Mouse (Mus musculus) CD4-positive helper T cell, adult 2 months (primary cell): ENCODE data around the gene Bicral.

ENCODE experiments used
- DNase-seq: peaks from one replicate; pipeline ENCODE4 v3.0.0-alpha.2; 2012; ENCODE audit warnings: low read depth, missing footprints, low spot score

Gene Bicral

DNA sequence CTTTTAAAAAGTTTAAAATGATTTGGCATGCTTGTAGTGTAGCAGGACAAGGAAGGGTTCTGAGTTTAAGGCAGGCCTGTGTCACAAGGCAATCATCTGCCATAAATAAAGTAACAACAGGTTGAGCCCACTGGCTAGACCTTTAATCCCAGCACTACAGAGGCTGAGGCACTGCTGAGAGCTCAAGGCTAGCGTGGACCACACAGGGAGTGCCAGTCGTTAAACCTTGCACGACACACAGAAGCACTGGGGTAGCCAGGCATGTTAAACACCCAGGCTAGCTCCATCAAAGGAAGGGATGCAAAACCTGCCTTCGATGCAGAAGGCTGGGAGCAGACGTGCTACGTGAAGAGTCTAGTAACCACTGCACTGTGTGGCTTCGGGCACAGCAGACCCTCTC lies 14.6 kb downstream of the Bicral start:
- DNase-seq: no peak

DNA sequence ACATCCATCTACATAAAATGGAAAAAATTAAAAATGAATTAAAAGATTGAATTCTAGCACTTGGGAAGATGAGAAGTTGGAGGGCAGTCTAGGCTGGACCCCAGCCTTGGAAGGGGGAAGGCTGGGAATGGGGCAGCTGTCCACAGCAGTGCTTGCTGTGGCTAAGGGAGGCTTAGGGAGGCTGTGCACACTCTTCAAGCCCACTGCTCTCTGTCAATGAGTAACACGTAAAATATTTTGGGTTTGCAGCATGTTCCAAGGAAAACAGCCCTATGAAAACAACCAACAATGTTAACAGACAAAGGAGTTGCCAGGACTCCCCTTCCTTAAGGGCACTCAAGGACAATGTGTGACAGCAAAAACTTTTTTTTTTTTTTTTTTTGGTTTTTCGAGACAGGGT lies 15.3 kb downstream of the Bicral start:
- DNase-seq: no peak

DNA sequence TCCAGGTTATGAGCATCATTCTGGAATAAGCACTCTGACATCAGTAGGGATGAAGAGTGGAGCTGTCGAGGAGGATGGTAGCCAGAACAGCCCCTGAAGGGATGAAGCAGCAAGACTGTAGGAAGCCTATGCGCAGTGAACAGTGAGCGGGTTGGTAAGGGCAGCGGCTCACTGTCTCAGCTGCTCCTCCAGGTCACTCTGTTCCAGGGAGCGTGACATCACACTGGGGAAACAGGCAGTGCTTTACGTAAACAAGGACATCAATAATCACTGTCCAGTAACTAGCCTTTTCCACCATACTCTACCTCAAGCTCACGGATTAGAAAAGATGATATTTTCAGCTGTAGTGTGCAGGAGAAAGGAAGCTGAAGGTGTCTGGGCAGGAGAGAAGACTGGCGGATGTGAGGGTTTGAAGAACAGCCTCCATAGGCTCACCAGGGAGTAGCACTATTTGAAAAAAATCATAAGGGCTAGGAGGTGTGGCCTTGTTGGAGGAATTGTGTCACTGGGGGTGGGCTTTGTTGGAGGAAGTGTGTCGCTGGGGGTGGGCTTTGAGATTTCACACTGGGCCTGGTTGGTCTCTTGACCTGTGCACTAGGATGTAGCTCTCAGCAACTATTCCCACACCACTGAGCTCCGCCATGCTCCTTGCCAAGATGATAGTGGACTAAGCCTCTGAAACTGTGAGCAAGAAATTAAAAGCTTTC lies 17.8 kb downstream of the Bicral start:
- no peak for DNase-seq

DNA sequence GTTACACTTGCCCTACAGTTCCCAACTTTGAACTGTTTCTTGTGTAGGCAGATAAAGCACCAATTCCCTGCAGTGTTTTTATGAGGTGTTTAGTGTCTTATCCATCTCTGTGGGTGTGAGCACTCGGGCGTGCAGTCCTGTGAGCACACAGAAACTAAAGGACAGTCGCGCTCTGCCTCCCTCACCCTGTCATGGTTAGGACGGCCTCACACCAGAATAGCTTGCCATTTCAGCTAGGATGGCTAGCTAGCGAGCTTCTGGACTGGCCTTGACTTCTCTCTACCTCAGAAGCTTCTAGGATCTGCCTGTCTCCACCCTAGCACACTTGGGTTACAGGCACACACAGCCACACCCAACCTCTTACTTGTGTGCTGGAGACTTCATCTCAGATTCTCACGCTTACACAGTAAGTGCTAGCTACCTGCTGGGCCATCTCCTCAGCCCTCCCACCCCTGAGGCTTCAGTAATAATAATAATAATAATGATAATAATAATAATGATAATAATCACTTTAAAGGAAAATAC lies 19.8 kb downstream of the Bicral start:
- no peak for DNase-seq

DNA sequence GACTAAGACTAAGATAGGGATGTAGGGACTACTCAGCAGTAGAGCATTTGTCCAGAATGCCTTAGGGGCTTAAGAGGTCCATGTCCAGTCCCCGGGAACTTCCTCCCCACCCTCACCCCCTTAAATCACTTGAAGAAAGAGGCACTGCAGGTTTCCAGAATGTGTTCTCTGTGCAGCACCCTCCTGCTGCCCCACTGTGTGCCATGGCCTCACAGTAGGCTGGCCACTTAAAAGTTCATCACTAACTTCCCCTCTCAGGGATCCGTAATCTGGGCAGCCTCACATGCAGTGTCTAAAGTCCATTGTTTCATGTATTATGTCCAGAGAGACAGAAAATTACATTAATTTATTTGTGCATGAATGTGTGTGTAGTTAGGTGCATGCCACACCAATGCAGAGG lies 20.4 kb downstream of the Bicral start:
- no peak for DNase-seq

DNA sequence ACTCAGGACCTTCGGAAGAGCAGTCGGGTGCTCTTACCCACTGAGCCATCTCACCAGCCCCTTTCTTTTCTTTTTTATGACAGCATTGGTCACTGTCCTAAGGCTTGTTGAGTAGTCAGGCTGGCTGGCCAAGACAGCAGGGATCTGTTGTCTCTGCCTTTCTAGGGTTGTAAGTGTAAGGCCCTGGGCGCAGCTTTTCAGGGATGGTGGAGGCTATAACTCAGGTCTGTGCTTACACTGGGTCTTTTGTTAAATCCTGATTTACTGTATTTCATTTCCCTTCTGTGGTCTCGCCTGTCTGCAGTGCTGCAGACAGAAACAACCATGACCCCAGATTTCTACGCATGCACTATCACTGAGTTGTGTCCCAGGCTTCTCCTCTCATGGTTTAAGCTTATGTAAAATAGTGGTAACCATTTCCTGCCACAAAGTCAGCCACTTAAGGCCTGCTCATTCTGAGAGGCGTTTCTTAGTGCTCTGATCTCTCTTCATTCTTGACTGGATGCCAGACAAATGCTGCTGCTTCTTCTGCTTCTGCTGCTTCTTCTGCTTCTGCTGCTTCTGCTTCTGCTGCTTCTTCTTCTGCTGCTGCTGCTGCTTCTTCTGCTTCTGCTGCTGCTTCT lies 23.1 kb downstream of the Bicral start:
- DNase-seq: peak; percentile 85

DNA sequence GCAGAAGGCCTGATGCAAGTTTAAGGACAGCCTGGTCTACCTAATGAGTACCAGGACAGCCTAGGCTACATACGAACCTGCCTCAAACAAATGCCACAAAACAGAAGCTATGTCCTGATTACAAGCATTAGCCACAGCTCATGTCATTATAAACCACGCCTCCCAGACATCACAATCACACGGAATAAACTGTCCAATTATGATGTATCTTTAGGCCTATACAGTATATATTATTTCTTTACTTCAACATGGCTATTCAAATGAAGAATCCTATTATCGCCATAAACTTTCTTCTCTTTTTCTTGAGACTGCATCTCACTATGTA lies 25.3 kb downstream of the Bicral start:
- no peak for DNase-seq

DNA sequence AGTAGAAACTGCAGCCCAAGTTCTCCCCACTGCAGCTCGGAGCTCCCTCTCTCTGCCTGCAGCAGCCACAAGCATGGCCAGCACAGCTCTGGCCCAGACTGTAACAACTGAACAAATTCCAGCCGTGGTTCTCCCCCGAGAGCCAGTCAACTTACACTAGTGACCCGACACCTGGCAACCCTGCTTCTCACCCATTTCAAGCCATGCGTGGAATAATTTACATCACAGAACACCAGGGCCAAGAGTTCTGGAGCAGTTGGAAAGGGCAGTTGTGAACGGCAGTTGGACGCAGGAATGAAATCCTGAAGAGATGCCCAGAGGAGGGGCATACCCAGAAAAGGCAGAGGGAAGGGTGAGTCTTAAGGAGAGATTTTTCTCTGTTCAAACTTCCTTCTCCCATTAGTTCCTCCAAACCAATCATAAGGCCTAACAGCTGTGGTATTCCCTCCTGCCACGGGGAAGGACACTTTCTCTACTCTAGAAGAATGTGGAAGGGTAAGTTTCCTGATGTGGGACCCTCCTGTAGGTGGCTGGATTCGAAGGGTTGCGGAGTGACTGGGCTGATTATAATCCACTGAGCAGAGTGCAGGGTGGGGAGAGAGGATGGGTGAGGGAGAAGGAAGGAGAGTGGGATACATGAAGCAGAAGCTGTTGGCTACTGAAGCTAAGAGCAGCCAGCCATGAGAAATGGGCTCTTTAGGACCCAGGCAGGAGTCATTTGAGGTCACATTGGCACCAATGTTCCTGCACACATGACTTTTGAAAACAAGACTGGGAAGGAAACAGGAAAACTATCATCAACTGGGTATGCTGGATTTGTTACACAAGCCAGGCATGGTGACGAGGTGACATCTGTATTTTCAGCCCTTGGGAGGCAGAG lies 25.9 kb downstream of the Bicral start:
- no peak for DNase-seq

DNA sequence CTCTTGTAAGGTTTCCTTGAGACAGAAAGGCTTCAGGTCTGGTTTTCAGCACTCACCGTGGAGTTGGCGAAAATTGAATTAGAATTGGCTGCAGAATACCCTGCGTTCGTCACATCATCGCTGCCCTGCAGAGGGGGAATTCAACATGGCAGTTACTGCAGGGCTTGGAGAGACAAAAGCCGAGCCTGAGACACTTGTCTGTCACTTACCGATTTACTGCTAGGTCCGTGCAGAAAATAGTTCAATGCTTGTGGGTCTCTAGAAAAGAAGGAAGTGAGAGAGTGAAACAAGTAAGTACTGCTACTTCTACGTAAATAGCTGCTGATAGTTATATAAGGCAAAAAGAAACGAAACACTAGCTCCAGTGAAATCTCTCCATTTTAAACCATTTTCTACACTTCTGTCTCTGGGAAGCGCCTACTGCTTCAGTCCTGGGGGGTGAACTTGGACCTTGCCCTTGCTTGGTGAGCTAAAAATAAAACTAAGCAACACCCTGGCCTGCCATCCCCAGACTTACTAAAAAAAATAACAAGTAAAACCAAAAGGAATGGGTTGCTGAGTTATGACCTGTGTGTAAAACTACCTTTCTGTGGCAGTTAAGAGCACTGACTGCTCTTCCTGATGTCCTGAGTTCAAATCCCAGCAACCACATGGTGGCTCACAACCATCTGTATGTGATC lies 28.3 kb downstream of the Bicral start:
- no peak for DNase-seq

DNA sequence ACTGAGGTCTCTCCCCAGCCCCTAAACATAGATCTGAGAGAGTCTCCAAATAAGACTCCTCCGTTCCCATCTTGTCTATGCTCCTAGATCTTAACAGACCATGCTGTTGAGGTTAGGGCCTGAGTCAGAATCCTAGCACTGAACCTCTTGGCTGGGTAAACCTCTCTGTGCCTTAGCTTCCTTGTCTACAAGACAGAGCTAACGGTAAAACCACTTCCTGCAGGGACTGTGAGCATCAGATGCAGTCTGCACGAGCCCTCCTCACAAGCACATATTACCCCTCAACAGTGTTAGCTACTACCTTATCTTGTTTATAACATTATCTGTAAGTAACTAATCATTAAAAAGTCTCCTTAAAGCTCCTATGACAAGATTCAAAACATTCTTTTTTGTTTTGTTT lies 29.3 kb downstream of the Bicral start:
- peak; percentile 63 for DNase-seq

DNA sequence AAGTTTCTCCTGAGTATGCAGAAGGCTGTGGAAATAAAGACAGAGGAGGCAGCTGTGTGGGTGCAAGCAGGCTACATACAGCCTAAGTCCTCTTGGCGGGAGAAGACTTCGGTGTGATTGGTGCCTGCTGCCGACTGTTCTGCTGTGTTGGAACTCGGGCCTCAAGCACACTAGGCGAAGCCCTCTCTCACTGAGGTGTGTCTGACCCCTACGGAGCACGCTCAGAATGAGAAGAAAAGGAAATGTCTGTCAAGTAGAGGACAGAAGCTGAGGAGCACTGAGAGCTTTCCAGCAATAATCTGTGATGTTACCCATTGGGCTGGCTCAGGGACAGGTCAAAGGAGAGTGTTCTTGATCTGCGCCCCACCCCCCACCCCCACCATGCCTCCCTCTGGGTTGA lies 35.2 kb downstream of the Bicral start:
- no peak for DNase-seq

DNA sequence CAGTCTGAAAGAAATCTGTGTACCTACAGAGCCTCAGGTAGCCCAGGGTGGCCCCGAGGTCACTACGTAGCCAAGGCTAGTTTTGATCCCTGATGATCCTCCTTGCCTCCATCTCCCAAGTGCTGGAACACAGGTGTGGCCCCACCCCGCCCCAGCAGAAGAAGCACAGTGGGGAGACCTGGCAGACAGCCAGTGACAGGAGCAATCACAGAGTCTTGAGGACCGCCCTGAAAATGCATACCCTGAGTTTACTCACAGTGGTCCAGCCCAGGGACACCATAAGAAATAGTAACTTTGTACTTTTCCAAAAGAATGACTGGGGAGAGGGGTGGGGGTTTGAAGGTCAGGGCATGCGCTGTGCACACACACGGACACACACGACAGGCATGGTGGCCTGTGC lies 37.7 kb downstream of the Bicral start:
- no peak for DNase-seq

DNA sequence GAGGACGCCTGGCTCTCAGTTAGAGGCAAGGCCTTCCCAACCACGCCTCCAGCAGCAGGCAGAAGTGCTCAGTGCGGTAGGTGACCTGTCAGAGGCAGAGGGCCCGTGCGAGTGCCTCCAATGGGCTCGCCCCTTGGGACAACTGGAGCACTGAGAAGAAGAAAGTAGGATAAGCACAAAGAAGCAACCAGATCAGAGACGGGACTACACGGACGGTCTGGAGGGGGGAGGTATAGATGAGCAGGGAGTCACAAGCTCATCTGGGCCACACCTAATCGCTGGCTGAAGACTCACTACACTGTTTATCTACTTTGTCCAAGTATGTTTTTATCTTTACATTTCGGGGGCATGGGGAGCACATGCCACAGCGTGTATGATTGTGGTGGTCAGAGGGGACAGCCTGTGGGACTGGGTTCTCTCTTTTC lies 40.5 kb downstream of the Bicral start:
- no peak for DNase-seq

DNA sequence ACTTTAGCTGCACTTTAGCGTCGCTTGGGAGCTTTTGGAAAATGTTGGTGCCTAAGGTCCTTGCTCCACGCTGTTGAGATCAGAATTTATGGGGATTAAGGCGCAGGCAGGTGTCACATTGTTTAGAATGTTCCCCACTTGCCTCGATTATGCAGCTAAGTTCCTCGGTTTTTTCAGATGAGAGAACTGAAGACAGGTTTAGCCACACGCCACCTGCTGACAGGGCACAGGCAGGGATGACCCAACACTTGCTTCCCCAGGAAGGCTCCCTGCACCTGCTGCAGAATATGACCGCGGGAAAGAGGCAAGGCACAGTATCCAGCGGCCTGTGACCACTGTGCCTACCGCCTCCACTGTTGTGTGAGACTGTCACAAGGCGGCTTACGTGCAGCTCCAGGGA lies 42.0 kb downstream of the Bicral start:
- DNase-seq: no peak

DNA sequence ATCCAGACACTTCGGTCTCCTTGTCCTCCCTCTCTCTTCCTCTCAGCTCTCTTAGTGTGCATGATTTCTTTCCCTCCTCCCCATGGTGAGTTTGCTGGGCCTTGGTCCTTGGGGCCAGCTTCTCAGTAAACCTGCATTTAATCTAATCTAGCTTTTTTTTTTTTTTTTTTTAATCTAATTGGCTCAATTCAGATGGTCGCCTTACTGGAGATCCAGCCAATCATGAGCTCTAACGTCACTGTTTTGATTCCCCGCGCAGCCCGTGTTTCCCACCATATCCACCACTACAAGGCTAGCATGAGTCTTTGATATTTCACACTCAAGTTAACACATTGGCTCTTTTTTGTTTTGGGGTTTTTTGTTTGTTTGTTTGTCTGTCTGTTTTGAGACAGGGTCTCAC lies 43.8 kb downstream of the Bicral start:
- DNase-seq: no peak

DNA sequence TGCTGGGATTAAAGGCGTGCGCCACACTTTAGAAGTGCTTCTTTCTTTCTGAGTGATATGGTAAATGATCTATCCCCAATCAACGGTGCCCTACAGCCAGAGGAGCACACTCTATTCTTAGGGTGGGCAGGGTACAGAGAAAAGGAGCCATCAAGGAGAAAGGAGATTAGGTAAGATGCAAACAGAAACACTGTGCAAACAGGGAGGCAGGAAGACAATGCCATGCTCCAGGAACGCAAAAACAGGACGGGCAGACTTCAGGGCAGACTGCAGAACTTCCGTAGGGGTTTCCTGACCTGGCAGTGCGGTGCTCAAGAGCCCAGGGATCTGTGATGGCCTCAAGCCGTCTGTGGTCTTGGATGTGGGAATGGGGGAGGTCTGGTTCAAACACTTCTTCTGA lies 44.6 kb downstream of the Bicral start:
- no peak for DNase-seq

DNA sequence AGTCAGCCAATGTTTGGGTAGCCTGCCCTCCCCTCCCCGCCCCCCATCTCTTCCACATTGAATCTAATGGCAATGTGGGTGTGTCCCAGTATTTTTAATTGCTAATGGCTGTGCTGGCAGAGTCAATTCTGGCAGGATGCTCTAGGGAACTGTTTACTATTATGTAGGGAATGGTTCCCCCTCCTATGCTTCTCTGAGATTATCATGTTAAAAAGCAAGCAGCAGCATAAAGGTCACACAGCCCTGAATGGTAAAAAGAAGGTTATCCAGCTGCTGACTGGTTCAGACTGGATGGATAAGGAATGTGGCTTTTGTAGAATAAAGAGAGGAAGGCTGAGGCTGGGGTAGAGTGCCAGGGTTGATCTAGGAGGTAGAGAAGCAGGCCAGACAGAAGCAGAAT lies 45.8 kb downstream of the Bicral start:
- DNase-seq: no peak

DNA sequence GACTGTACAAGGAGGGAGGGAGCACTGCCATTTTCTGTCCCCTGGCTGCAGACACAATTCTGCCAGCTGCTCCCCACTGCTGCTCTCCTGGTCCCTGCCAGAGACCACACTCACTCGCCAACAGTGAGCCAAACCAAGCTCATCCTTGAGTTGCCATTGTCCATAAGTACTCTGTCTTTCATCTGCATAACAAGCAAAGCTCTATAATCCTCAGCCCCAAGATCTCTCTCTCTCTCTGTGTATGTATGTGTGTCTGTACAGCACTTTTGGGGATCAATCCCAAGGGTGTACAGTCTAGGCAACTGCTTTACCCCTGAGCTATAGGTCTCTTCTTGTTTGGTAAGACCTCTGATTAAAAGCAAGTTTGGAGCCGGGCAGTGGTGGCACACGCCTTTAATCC lies 47.6 kb downstream of the Bicral start:
- DNase-seq: no peak

DNA sequence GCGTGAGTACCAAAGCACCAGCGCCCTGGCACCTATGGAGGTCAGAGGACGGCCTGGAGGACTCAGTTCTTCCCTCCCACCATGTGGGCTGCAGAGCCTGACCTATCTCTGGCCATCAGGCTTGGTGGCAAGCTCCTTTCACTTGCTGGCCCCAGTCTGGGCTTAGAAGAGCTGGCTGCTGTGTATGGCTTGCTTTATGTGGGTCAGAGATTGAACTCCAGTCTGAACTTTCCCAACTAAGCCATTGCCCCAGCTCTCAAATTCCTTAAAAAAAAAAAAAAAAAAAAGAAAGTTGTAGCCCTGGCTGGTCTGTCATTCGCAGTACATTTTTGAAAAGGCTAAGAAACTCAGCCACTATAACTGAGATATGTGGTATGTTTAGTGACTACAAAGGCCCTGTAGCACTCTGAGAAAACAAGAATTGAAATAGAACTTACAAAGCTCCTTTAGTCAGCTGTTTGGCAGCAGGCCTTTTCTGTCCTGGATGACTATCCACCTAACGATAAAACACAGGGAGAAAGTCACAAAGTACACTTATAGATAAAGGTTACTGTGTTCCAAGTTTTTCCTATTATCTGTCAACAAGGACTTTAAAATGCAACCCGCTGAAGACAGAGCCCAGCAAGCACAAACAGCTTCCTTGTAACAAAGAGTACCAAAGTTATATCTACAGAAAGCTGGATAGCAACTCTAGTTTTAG lies 49.0 kb downstream of the Bicral start:
- no peak for DNase-seq

DNA sequence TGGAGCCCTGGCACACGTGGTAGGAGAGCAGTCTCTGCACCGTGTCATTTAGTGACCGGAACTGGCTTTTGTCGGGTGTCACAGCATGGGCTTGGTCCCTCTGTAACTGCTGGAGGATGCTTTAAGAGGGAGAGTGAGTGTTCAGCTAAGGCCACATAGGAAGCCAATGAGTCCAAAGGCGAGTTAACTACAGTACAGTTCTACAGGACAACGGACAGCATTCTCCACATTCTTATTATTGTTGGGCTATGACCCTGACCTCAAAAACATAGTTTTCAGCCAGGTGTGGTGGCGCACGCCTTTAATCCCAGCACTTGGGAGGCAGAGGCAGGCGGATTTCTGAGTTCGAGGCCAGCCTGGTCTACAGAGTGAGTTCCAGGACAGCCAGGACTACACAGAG lies 49.9 kb downstream of the Bicral start:
- DNase-seq: no peak

DNA sequence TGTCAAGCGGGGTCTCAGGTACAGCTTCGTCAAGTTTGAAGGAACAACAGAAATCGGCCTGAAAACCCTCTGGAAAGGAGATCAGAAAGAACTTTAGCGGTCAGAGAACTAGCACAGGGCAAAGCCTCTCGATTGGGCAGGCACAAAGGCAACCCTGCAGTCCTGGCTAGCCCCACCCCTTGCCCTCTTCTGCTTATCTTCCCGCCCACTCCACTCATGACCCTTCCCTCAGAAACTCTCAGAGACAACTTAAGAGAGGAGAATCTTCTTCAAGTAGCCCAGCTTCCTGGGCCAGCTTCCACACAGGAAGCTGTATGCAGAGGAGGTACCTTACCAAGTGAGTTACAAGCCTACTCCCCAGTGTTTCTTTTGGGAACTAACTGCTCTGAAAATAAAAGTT lies 56.5 kb downstream of the Bicral start:
- DNase-seq: no peak
